Mouse (Mus musculus) hindbrain, embryonic 13.5 days (tissue): Measurements from ENCODE around the gene Zfp398. TPM values are rescaled to one million over a fixed set of nuclear protein-coding genes. Genes with fewer than 3 reads are reported as not detected.

Experiments used
- ATAC-seq: fragments of 200-750 bp; cut with Nextera tagmentation; 2 replicates; pipeline ENCODE4 v1.8.0; 2017; ENCODE audit warnings: moderate TSS enrichment; ENCODE audit not compliant: low FRiP score
- H3K27ac ChIP-seq: fragments of 300-500 bp; sonication (generic); 2 replicates; pipeline ENCODE4 v1.5.1; 2015; ENCODE audit warnings: inconsistent platforms, mild to moderate bottlenecking, moderate library complexity
- H3K27me3 ChIP-seq: fragments of 300-500 bp; sonication (generic); 2 replicates; pipeline ENCODE4 v1.6.1; 2015; ENCODE audit warnings: mild to moderate bottlenecking, inconsistent platforms
- H3K36me3 ChIP-seq: fragments of 300-500 bp; sonication (generic); 2 replicates; pipeline ENCODE4 v1.6.1; 2015; ENCODE audit warnings: mild to moderate bottlenecking, inconsistent platforms
- H3K4me1 ChIP-seq: fragments of 300-500 bp; sonication (generic); replicated peaks from 2 replicates; pipeline ENCODE4 v1.6.1; 2015; ENCODE audit warnings: inconsistent platforms
- H3K4me2 ChIP-seq: fragments of 300-500 bp; sonication (generic); 2 replicates; pipeline ENCODE4 v1.6.1; 2015; ENCODE audit warnings: inconsistent platforms, mild to moderate bottlenecking, moderate library complexity
- H3K4me3 ChIP-seq: fragments of 300-500 bp; sonication (generic); 2 replicates; pipeline ENCODE4 v1.5.1; 2015; ENCODE audit warnings: mild to moderate bottlenecking, inconsistent platforms
- H3K9ac ChIP-seq: fragments of 300-500 bp; sonication (generic); 2 replicates; pipeline ENCODE4 v1.6.1; 2015; ENCODE audit warnings: mild to moderate bottlenecking, inconsistent platforms
- H3K9me3 ChIP-seq: fragments of 300-500 bp; sonication (generic); 2 replicates; pipeline ENCODE4 v1.6.1; 2016; ENCODE audit warnings: inconsistent platforms
- WGBS: fragments of 180-500 bp; shearing (Covaris S2); methylation state at CpG from one replicate; pipeline ENCODE4 v1.1.7; 2015; 5-methylcytosine and 5-hydroxymethylcytosine counted together
- microRNA counts: library from miRNA; unstranded; fragments of <30 nt; microRNA quantifications from one replicate; lab custom pipeline; 2016
- microRNA-seq: library from miRNA; unstranded; fragments of <30 nt; microRNA quantifications from one replicate; pipeline ENCODE4, GENCODE M21; 2016
- polyA plus RNA-seq: library from polyadenylated mRNA; unstranded; fragments of >200 nt; fragmentation: Nextera tagmentation; extraction: Ambion mirVana; gene quantifications from 2 replicates; pipeline ENCODE4 v1.2.1, GENCODE M21; 2015

Zfp398 gene
- polyA plus RNA-seq, 1 experiment from 2014 or later = 17.9 TPM

GRCm38 (mm10) chr6:47911650-47912049 is 76.2 kb downstream of the Zfp398 start:
- peaks cover 24% of the 10 kb centered on the region for H3K36me3 ChIP-seq

GRCm38 (mm10) chr6:47912991-47913390 is 77.5 kb downstream of the Zfp398 start:
- Histone ChIP-seq H3K4me2 (no peak overlapping the region), H3K27ac (no peak overlapping the region), H3K4me3 (no peak overlapping the region), H3K9ac (no peak overlapping the region), H3K27me3 (no peaks in the 10 kb centered on the region), H3K9me3 (no peaks in the 10 kb centered on the region), H3K4me1 (no peaks in the 10 kb centered on the region), H3K36me3 (peaks cover 10% of the 10 kb centered on the region)
- ATAC-seq = no peak
- WGBS = 53% methylated on average over 3 of the region's 3 CpGs

More at GRCm38 (mm10) chr6:47911650-47912049, 76.2 kb downstream of the Zfp398 start:
- H3K27ac ChIP-seq = no peak overlapping the region
- H3K9me3 ChIP-seq = no peaks in the 10 kb centered on the region
- ATAC-seq = no peak
- 76% methylated on average over 1 of the region's 1 CpGs for WGBS
- no peaks in the 10 kb centered on the region for H3K27me3 ChIP-seq
- H3K4me2 ChIP-seq = no peak overlapping the region
- no peaks in the 10 kb centered on the region for H3K4me1 ChIP-seq
- H3K9ac ChIP-seq = no peak overlapping the region
- no peak overlapping the region for H3K4me3 ChIP-seq

DNA sequence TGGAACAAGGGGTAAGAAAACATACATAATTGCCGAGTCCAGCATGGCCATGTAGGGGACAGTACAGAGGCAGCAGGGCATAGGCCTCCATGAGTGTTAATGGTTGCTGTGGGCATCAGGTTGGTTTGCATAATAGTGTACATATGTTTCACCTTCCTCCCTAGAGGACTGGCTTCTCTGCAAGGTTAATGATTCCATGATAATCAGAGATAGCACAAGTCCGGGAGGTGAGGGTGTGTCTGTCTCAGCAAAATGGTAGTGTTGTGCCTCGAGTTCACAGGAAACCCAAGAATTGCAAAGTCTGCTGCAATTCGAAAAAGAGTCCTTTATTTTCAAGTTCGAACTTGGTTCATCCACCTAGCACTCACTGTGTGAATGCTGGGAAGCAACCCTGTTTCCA is 81.6 kb downstream of the Zfp398 start:
- Histone ChIP-seq H3K27me3 (no peaks in the 10 kb centered on the region), H3K4me2 (no peak overlapping the region), H3K27ac (no peak overlapping the region), H3K9ac (no peak overlapping the region), H3K4me3 (no peak overlapping the region), H3K4me1 (peaks cover 11% of the 10 kb centered on the region), H3K9me3 (no peaks in the 10 kb centered on the region), H3K36me3 (no peaks in the 10 kb centered on the region)
- ATAC-seq = no peak
- WGBS = 83% methylated on average over 5 of the region's 5 CpGs

DNA sequence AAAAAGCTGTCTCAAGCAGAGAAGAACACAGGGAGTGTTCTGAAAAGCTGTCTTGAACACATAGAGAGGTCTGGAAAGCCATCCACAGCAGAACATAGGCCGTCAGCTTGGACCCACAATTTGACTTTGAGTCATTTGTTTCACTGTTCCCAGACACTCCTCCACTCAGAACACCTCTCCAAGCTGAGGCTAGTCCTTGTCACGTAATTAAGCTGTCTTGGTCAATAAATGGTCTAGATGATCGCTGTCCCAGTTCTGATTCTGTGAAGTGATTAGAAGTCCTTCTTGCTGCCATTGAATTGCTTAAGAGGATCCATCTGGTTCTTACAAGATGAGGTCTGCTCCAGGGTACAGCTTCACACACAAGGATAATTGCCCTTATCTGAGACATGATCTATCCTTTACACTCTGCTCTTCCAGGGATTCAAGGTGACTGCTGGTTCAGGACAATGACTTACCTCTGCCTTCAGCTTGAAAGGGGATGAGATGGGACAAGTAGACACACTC is 83.4 kb downstream of the Zfp398 start:
- Histone ChIP-seq H3K4me2 (no peak overlapping the region), H3K27me3 (no peaks in the 10 kb centered on the region), H3K27ac (no peak overlapping the region), H3K36me3 (no peaks in the 10 kb centered on the region), H3K4me3 (no peak overlapping the region), H3K9me3 (no peaks in the 10 kb centered on the region), H3K4me1 (peaks cover 18% of the 10 kb centered on the region), H3K9ac (no peak overlapping the region)
- no peak for ATAC-seq
- 86% methylated on average over 3 of the region's 3 CpGs for WGBS

DNA sequence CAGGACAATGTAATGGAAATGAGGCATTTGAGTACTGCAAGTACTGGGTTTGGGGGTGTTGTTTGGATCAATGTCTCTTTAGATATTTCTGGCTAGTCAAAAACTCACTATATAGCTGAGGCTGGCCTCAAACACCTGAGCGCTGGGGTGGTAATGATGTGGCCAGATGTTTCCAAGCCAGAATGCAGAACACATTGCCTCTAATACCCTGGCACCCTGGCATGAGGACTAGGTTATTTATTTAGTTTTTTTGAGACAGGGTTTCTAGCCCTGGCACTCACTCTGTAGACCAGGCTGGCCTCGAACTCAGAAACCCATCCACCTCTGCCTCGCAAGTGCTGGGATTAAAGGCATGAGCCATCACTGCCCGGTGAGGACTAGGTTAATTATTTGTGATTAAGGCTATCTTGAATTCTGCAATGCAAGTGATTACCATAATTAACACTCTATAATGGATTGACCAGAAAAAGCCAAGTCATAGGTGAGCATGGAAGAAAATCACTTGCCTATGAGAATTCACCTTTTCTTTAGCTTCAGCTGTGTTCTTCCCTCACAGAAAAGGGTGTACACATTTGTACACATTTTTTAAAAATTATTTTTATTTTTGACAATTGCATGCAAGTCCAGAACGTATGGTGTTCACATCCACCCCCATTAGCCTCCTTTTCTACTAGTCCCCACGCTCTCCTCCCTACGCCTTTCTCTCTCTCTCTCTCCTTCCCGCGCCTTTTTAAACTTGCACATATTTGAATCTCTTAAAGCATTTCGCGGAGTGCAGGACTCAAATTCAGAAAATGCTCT is 84.4 kb downstream of the Zfp398 start:
- no peaks in the 10 kb centered on the region for H3K36me3 ChIP-seq
- H3K27me3 ChIP-seq = no peaks in the 10 kb centered on the region
- peak; percentile 62 for ATAC-seq
- WGBS = 29% methylated on average over 11 of the region's 11 CpGs
- peak overlapping the region; percentile 89 for H3K4me2 ChIP-seq
- H3K9me3 ChIP-seq = no peaks in the 10 kb centered on the region
- H3K9ac ChIP-seq = peak overlapping the region; percentile 85
- peaks cover 18% of the 10 kb centered on the region for H3K4me1 ChIP-seq
- peak overlapping the region; percentile 84 for H3K4me3 ChIP-seq
- peak overlapping the region; percentile 96 for H3K27ac ChIP-seq

GRCm38 (mm10) chr6:47920447-47921340 is 85.2 kb downstream of the Zfp398 start, which contains the start of gene Zfp212:
Gene Zfp212, plus strand, starts transcription at chr6:47920476.
- Histone ChIP-seq H3K9me3 (no peaks in the 10 kb centered on the region), H3K36me3 (no peaks in the 10 kb centered on the region), H3K4me3 (peak within 1 kb of the TSS; percentile 84), H3K9ac (peak within 1 kb of the TSS; percentile 85), H3K4me2 (peak within 1 kb of the TSS; percentile 89), H3K4me1 (peaks cover 18% of the 10 kb centered on the region), H3K27ac (peak within 1 kb of the TSS; percentile 96), H3K27me3 (no peaks in the 10 kb centered on the region)
- under 1% methylated on average over 67 of the region's 67 CpGs for WGBS
- ATAC-seq = peak; percentile 95

MicroRNAs encoded within 50 kb of the gene (microRNA counts, 519-probe panel; counts per million panel counts)
- microRNA mmu-miR-704 (lab: Ali Mortazavi, UCI) = 51.3 counts per million

Small RNAs within 50 kb of the gene (microRNA-seq; reads per million reads assigned to microRNA genes)
- gene Mir704 = not detected

Other genes with a start within 250 kb of the Zfp398 start
- 102 and 108 TPM in 2 replicates for gene Ezh2, start 240.3 kb upstream of the Zfp398 start, polyA plus RNA-seq
- gene Pdia4, start 22.2 kb upstream of the Zfp398 start, polyA plus RNA-seq = 177 and 180 TPM in 2 replicates
- gene Zfp786, start 4.8 kb upstream of the Zfp398 start, polyA plus RNA-seq = 15.3 and 16.6 TPM in 2 replicates
- gene Zfp282, start 41.5 kb downstream of the Zfp398 start, polyA plus RNA-seq = 22.2 and 22.3 TPM in 2 replicates
- gene Zfp212, start 84.8 kb downstream of the Zfp398 start, polyA plus RNA-seq = 20.0 and 22.5 TPM in 2 replicates
- gene Zfp956, start 117.7 kb downstream of the Zfp398 start, polyA plus RNA-seq = 16.4 and 17.0 TPM in 2 replicates
- gene Zfp777, start 213.2 kb downstream of the Zfp398 start, polyA plus RNA-seq = 8.5 and 8.9 TPM in 2 replicates